Mouse (Mus musculus) c-Kit-negative CD71-positive TER-119-positive erythroid progenitor cells, embryonic 14.5 days (primary cell): Measurements from ENCODE around the gene Gje1.

Experiments used
- DNase-seq: peaks from one replicate; pipeline ENCODE4 v3.0.0-alpha.2; 2013; ENCODE audit warnings: low read depth, low spot score

Gje1 gene

DNA sequence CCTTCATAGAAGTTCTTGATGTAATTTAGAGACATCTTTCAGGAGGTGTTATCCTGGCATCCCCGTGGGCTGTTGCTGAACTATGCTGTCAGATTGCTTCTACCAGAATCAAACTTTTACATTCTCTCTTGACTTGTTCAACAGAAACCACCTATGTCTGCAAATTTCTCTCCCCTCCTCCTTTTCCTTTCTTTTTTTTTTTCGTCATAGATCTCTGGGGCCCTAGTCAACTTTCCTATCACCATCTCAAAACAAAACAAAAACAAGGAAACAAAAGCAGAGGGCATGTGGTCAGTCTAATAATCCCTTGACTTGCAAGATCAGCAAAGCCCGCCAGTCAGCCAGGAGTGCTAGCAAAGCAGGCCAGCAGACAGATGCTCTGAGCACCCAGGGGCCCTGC lies at the start of gene Gje1:
Gene Gje1, minus strand, starts transcription at position 101 of the 400 bp plus-strand sequence.
- no peak for DNase-seq

DNA sequence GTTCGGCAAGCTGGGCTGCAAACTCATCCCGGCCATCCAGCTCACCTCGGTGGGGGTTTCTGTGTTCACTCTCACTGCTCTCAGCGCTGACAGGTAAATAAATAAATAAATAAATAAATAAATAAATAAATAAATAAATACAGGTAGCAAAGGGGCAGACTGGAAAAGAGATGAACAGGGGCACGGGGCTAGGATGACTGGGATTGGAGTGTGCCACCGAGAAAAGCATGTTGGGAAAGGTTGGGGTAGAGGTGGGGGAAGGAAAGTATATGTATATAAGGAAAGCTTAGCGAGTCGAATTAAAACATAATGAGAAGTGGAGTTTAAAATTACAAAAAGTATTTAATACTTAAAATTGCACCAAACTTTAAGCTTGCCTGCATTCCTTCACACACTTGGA lies 42.6 kb upstream of the Gje1 start:
- DNase-seq: no peak

DNA sequence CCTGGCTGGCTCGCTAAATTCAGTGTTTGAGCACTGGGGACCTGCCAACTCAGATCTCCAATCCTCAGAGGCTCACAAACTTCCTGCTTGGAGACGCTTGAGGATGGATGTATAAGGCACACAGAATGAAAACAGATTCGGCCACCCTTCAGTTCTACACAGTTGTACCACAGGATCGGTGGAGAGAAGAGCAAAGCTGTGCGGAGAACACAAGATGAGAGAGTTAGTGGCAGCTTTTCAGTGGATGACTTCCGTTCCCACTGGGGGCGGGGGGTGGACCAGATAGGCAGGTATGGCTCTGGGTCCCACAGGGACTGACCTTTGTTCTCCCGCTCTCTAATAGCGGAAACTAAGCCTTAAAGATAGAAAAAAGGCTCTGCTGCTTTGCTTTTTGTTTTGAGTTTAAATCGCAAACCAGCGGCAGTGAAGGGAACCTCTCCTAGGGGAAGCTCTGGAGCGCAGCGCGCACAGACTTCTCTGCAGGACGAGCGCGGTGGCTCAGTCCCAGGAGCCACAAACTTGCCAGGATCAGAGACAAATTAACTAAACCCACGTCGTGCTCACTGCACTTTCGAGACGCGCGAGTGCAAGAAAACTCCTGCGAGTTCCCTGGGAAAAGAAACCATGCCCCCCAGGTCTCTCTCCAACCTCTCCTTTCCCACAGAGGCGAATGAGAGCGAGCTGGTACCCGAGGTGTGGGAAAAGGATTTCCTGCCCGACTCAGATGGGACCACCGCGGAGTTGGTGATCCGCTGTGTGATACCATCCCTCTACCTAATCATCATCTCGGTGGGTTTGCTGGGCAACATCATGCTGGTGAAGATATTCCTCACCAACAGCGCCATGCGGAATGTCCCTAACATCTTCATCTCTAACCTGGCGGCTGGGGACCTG lies 41.9 kb upstream of the Gje1 start:
- no peak for DNase-seq

DNA sequence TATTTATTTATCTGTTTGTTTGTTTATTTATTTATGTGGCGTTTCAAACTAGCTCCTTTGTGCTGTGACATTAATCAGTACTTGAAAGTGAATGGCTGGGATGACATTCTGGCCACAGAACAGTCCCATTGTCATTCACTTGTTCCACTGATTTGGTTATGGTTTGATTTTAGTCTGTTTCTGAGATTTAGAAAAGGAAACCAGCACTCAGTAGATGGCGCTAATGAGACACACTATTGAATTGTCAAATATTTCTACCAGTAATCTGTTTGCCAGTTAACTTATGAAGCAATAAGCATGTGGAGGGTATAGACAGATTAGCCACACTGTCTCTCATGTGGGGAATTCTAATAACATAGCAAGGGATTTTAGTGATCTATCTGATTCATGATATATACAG lies 16.3 kb upstream of the Gje1 start:
- DNase-seq: no peak

- no peak for DNase-seq
These were observed 7.7 kb upstream of the Gje1 start for GRCm38 (mm10) chr10:14725671-14726070.

- DNase-seq: peak; percentile 84
These were observed 12.6 kb downstream of the Gje1 start, which contains the start of the genes Vta1 and Nmbr for GRCm38 (mm10) chr10:14705072-14706066. Gene Vta1, minus strand, starts transcription at chr10:14705560. Gene Nmbr, plus strand, starts transcription at chr10:14705591.

- no peak for DNase-seq
These were observed 14.1 kb downstream of the Gje1 start for GRCm38 (mm10) chr10:14703830-14704420.

DNA sequence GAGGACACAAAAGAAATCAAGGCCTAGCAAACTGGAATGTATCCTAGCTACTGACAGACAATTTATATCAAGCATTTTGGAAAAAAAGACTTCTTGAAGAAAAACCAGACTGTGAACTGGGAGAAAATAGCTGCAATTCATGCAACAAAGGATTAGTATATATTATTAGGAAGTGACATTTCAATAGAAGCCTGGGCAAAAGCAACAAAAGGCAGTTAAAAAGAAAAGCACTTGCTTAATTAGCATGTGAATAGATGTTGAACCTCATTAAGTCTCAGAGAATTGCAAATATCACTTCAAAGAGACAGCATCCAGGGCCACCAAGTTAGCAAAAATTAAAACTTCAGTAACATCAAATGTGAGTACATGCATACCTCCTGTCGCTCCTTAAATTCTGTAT lies 14.8 kb downstream of the Gje1 start:
- DNase-seq: no peak

GRCm38 (mm10) chr10:14690349-14690748 lies 27.7 kb downstream of the Gje1 start:
- no peak for DNase-seq

GRCm38 (mm10) chr10:14688785-14689442 lies 29.1 kb downstream of the Gje1 start:
- DNase-seq: no peak

- DNase-seq: no peak
These were observed 32.4 kb downstream of the Gje1 start for GRCm38 (mm10) chr10:14685663-14686062.

DNA sequence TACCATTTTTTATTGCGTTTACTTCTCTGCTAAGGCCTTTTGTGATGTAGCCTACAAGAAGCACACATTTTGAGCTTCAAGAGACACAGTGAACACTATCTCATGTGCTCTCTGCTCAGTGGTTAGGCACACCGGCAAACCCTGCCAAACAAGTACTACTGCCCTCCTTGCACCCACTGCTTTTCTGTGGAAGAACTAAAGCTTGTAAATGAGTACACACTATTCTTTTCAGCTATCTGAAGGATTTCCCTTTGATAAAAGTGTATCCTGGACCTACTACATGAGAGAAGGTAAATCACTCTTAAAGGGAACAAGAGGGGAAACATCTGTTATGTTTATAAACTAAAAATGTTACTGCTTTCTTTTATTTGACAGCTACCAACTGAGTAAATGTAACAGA lies 51.9 kb downstream of the Gje1 start:
- no peak for DNase-seq
